Mouse (Mus musculus) testis, adult 2 months (tissue): ENCODE results near the gene Tspan9. TPM values are rescaled to one million over a fixed set of nuclear protein-coding genes. Genes with fewer than 3 reads are reported as not detected.

Source experiments
- H3K27ac ChIP-seq: fragments of 200-500 bp; 2 replicates; pipeline ENCODE4 v1.5.1; 2012; ENCODE audit warnings: low read depth, low read length; ENCODE audit not compliant: control insufficient read depth, insufficient read depth
- H3K27me3 ChIP-seq: fragments of 200-500 bp; 2 replicates; pipeline ENCODE4 v1.6.1; 2012; ENCODE audit warnings: mild to moderate bottlenecking, low read length, moderate library complexity; ENCODE audit not compliant: control insufficient read depth, insufficient read depth
- H3K36me3 ChIP-seq: fragments of 200-500 bp; 2 replicates; pipeline ENCODE4 v1.6.1; 2012; ENCODE audit warnings: mild to moderate bottlenecking, low read length; ENCODE audit not compliant: control insufficient read depth, insufficient read depth
- H3K4me1 ChIP-seq: fragments of 200-500 bp; 2 replicates; pipeline ENCODE4 v1.6.1; 2012; ENCODE audit warnings: low read length; ENCODE audit not compliant: control insufficient read depth, insufficient read depth
- H3K4me3 ChIP-seq: fragments of 200-500 bp; 2 replicates; pipeline ENCODE4 v1.5.1; 2012; ENCODE audit warnings: low read depth, mild to moderate bottlenecking, low read length, moderate library complexity, mixed read lengths; ENCODE audit not compliant: control insufficient read depth
- CTCF ChIP-seq: fragments of 200-500 bp; IDR thresholded peaks from 2 replicates; pipeline ENCODE4 v1.5.1; 2012; ENCODE audit warnings: low read depth, mild to moderate bottlenecking, inconsistent platforms, low read length, moderate library complexity; ENCODE audit not compliant: control insufficient read depth, insufficient read depth, insufficient replicate concordance
- POLR2A ChIP-seq: fragments of 200-500 bp; IDR thresholded peaks from 2 replicates; pipeline ENCODE4 v1.6.1; 2012; ENCODE audit warnings: low read depth, mild to moderate bottlenecking, inconsistent platforms, low read length, moderate library complexity; ENCODE audit not compliant: control insufficient read depth
- polyA plus RNA-seq: library from polyadenylated mRNA; depleted of rRNA; stranded (reverse); fragments of >200 nt; gene quantifications from 2 replicates; pipeline ENCODE4 v1.2.3, GENCODE M21; 2012

Gene Tspan9
- polyA plus RNA-seq, 1 experiment: 3.5 TPM

GRCm38 (mm10) chr6:128164632-128165031 is 21.2 kb upstream of the Tspan9 start:
- H3K27me3 ChIP-seq: no peaks in the 10 kb centered on the region
- TF ChIP-seq CTCF (no peak), POLR2A (no peak)
- H3K27ac ChIP-seq: no peak overlapping the region
- H3K36me3 ChIP-seq: no peaks in the 10 kb centered on the region
- no peak overlapping the region for H3K4me3 ChIP-seq
- no peaks in the 10 kb centered on the region for H3K4me1 ChIP-seq

GRCm38 (mm10) chr6:128159092-128159491 is 15.7 kb upstream of the Tspan9 start:
- H3K27me3 ChIP-seq: no peaks in the 10 kb centered on the region
- H3K27ac ChIP-seq: no peak overlapping the region
- no peaks in the 10 kb centered on the region for H3K36me3 ChIP-seq
- no peak for TF ChIP-seq POLR2A
- peaks cover 8% of the 10 kb centered on the region for H3K4me1 ChIP-seq
- H3K4me3 ChIP-seq: no peak overlapping the region

GRCm38 (mm10) chr6:128158031-128158430 is 14.6 kb upstream of the Tspan9 start:
- peaks cover 8% of the 10 kb centered on the region for H3K4me1 ChIP-seq
- no peak overlapping the region for H3K27ac ChIP-seq
- H3K4me3 ChIP-seq: peak overlapping the region; percentile 52

GRCm38 (mm10) chr6:128156476-128156875 is 13.1 kb upstream of the Tspan9 start:
- Histone ChIP-seq H3K36me3 (no peaks in the 10 kb centered on the region), H3K27me3 (no peaks in the 10 kb centered on the region), H3K4me3 (no peak overlapping the region), H3K4me1 (peaks cover 8% of the 10 kb centered on the region), H3K27ac (no peak overlapping the region)
- TF ChIP-seq POLR2A (no peak), CTCF (no peak)

More at GRCm38 (mm10) chr6:128158031-128158430, 14.6 kb upstream of the Tspan9 start:
- no peaks in the 10 kb centered on the region for H3K27me3 ChIP-seq
- H3K36me3 ChIP-seq: no peaks in the 10 kb centered on the region
- TF ChIP-seq POLR2A: no peak
- TF ChIP-seq CTCF: no peak

GRCm38 (mm10) chr6:128155935-128156334 is 12.5 kb upstream of the Tspan9 start:
- TF ChIP-seq CTCF (no peak), POLR2A (no peak)
- Histone ChIP-seq H3K4me1 (peaks cover 8% of the 10 kb centered on the region), H3K36me3 (no peaks in the 10 kb centered on the region), H3K27ac (no peak overlapping the region), H3K27me3 (no peaks in the 10 kb centered on the region), H3K4me3 (no peak overlapping the region)

- Histone ChIP-seq H3K27me3 (no peaks in the 10 kb centered on the region), H3K4me1 (peaks cover 5% of the 10 kb centered on the region), H3K36me3 (no peaks in the 10 kb centered on the region), H3K27ac (no peak overlapping the region), H3K4me3 (no peak overlapping the region)
- TF ChIP-seq CTCF (peak; percentile 61; the same call in 1 of the 2 replicates), POLR2A (no peak)
Observed at GRCm38 (mm10) chr6:128145765-128146164, 2.4 kb upstream of the Tspan9 start.

- peaks cover 6% of the 10 kb centered on the region for H3K4me1 ChIP-seq
- no peak overlapping the region for H3K27ac ChIP-seq
- TF ChIP-seq CTCF (no peak), POLR2A (no peak)
- no peaks in the 10 kb centered on the region for H3K36me3 ChIP-seq
- H3K4me3 ChIP-seq: peak overlapping the region; percentile 61
- no peaks in the 10 kb centered on the region for H3K27me3 ChIP-seq
Observed at GRCm38 (mm10) chr6:128142369-128143278, 770 bp downstream of the Tspan9 start.

- TF ChIP-seq POLR2A (no peak), CTCF (no peak)
- H3K27ac ChIP-seq: no peak overlapping the region
Observed at GRCm38 (mm10) chr6:128140724-128141123, 2.7 kb downstream of the Tspan9 start.

More at GRCm38 (mm10) chr6:128140724-128141123, 2.7 kb downstream of the Tspan9 start:
- H3K4me1 ChIP-seq: peaks cover 6% of the 10 kb centered on the region
- no peaks in the 10 kb centered on the region for H3K36me3 ChIP-seq
- H3K27me3 ChIP-seq: no peaks in the 10 kb centered on the region
- no peak overlapping the region for H3K4me3 ChIP-seq
